Mouse (Mus musculus): ENCODE data around the gene Errfi1.

Errfi1 gene

GRCm38 (mm10) chr4:150915181-150915906 lies 61.6 kb downstream of the Errfi1 start:
- DNase-seq (ENCODE audit: low spot score in 2 of 2): no peak

GRCm38 (mm10) chr4:150917336-150918027 lies 63.8 kb downstream of the Errfi1 start:
- DNase-seq (ENCODE audit: low spot score in 2 of 2): no peak

All from spleen, postnatal 14 days (tissue).